Mouse (Mus musculus) liver, embryonic 15.5 days (tissue): ENCODE measurements at regions not wholly inside any gene's neighbourhood (a gene's known extent, or its start where the extent isn't known, plus 50 kb on each side); places are given as distances from the start of the nearest gene placed in this dataset.

Experiments used
- ATAC-seq: fragments of 200-750 bp; cut with Nextera tagmentation; 2 replicates; pipeline ENCODE4 v1.8.0; 2017; ENCODE audit warnings: moderate number of reproducible peaks, mild to moderate bottlenecking, moderate library complexity; ENCODE audit not compliant: insufficient read depth
- H3K27ac ChIP-seq: fragments of 300-500 bp; sonication (generic); replicated peaks from 2 replicates; pipeline ENCODE4 v1.5.1; 2015; ENCODE audit warnings: mild to moderate bottlenecking, inconsistent platforms
- H3K27me3 ChIP-seq: fragments of 300-500 bp; sonication (generic); 2 replicates; pipeline ENCODE4 v1.6.1; 2015; ENCODE audit warnings: mild to moderate bottlenecking, inconsistent platforms
- H3K36me3 ChIP-seq: fragments of 300-500 bp; sonication (generic); replicated peaks from 2 replicates; pipeline ENCODE4 v1.6.1; 2015; ENCODE audit warnings: moderate library complexity, mild to moderate bottlenecking, inconsistent platforms
- H3K4me1 ChIP-seq: fragments of 300-500 bp; sonication (generic); replicated peaks from 2 replicates; pipeline ENCODE4 v1.6.1; 2015; ENCODE audit warnings: inconsistent platforms
- H3K4me2 ChIP-seq: fragments of 300-500 bp; sonication (generic); 2 replicates; pipeline ENCODE4 v1.6.1; 2015; ENCODE audit warnings: moderate library complexity, mild to moderate bottlenecking, inconsistent platforms
- H3K4me3 ChIP-seq: fragments of 300-500 bp; sonication (generic); replicated peaks from 2 replicates; pipeline ENCODE4 v1.5.1; 2015; ENCODE audit warnings: mild to moderate bottlenecking, inconsistent platforms
- H3K9ac ChIP-seq: fragments of 300-500 bp; sonication (generic); 2 replicates; pipeline ENCODE4 v1.6.1; 2015; ENCODE audit warnings: moderate library complexity, mild to moderate bottlenecking, inconsistent platforms
- H3K9me3 ChIP-seq: fragments of 300-500 bp; sonication (generic); replicated peaks from 2 replicates; pipeline ENCODE4 v1.6.1; 2016; ENCODE audit warnings: inconsistent platforms
- WGBS: fragments of 180-500 bp; shearing (Covaris S2); methylation state at CpG from one replicate; pipeline ENCODE4 v1.1.7; 2015; ENCODE audit warnings: mixed read lengths; ENCODE audit not compliant: insufficient replicate concordance; 5-methylcytosine and 5-hydroxymethylcytosine counted together

- WGBS, result 77% methylated on average over 6 of the region's 6 CpGs
- no peak for ATAC-seq
- Histone ChIP-seq H3K4me1 (peaks cover 20% of the 10 kb centered on the region), H3K27ac (no peak overlapping the region), H3K4me2 (no peak overlapping the region), H3K9me3 (no peaks in the 10 kb centered on the region), H3K27me3 (no peaks in the 10 kb centered on the region), H3K4me3 (no peak overlapping the region), H3K36me3 (no peaks in the 10 kb centered on the region), H3K9ac (no peak overlapping the region)
These were observed 219.3 kb upstream of the Veph1 start for GRCm38 (mm10) chr3:66515773-66516406.

- no peak overlapping the region for H3K27ac ChIP-seq
- H3K4me3 ChIP-seq, result no peak overlapping the region
- 45% methylated on average over 8 of the region's 8 CpGs for WGBS
- H3K4me2 ChIP-seq, result no peak overlapping the region
- ATAC-seq, result no peak
- peaks cover 10% of the 10 kb centered on the region for H3K4me1 ChIP-seq
- no peaks in the 10 kb centered on the region for H3K27me3 ChIP-seq
- no peaks in the 10 kb centered on the region for H3K9me3 ChIP-seq
- H3K9ac ChIP-seq, result no peak overlapping the region
- no peaks in the 10 kb centered on the region for H3K36me3 ChIP-seq
These were observed 217.9 kb upstream of the Veph1 start for GRCm38 (mm10) chr3:66514587-66514986.

GRCm38 (mm10) chr3:66512408-66512807 is 215.8 kb upstream of the Veph1 start:
- Histone ChIP-seq H3K9ac (no peak overlapping the region), H3K27me3 (no peaks in the 10 kb centered on the region), H3K9me3 (no peaks in the 10 kb centered on the region), H3K4me2 (no peak overlapping the region), H3K36me3 (no peaks in the 10 kb centered on the region), H3K4me3 (no peak overlapping the region), H3K27ac (no peak overlapping the region), H3K4me1 (no peaks in the 10 kb centered on the region)
- 17% methylated on average over 1 of the region's 1 CpGs for WGBS
- ATAC-seq, result no peak

GRCm38 (mm10) chr3:66510455-66510854 is 213.8 kb upstream of the Veph1 start:
- Histone ChIP-seq H3K27me3 (0 out of 2 replicates have a peak, but pooled peaks cover 4% of the 10 kb centered on the region), H3K9ac (no peak overlapping the region), H3K4me1 (no peaks in the 10 kb centered on the region), H3K36me3 (no peaks in the 10 kb centered on the region), H3K4me3 (no peak overlapping the region), H3K27ac (no peak overlapping the region), H3K4me2 (no peak overlapping the region), H3K9me3 (no peaks in the 10 kb centered on the region)
- no peak for ATAC-seq
- WGBS, result 71% methylated on average over 4 of the region's 4 CpGs

GRCm38 (mm10) chr3:66506125-66506524 is 209.5 kb upstream of the Veph1 start:
- no peak overlapping the region for H3K9ac ChIP-seq
- H3K4me1 ChIP-seq, result peaks cover 6% of the 10 kb centered on the region
- H3K27me3 ChIP-seq, result 0 out of 2 replicates have a peak, but pooled peaks cover 4% of the 10 kb centered on the region
- no peak overlapping the region for H3K27ac ChIP-seq
- no peak for ATAC-seq
- H3K36me3 ChIP-seq, result no peaks in the 10 kb centered on the region
- no peaks in the 10 kb centered on the region for H3K9me3 ChIP-seq
- H3K4me2 ChIP-seq, result no peak overlapping the region
- H3K4me3 ChIP-seq, result no peak overlapping the region

- Histone ChIP-seq H3K4me1 (peaks cover 6% of the 10 kb centered on the region), H3K4me3 (no peak overlapping the region), H3K9ac (no peak overlapping the region), H3K36me3 (no peaks in the 10 kb centered on the region), H3K9me3 (no peaks in the 10 kb centered on the region), H3K4me2 (no peak overlapping the region), H3K27me3 (0 out of 2 replicates have a peak, but pooled peaks cover 4% of the 10 kb centered on the region), H3K27ac (no peak overlapping the region)
- WGBS, result 61% methylated on average over 6 of the region's 6 CpGs
- no peak for ATAC-seq
These were observed 208.9 kb upstream of the Veph1 start for GRCm38 (mm10) chr3:66505476-66506076.

GRCm38 (mm10) chr3:66504717-66505116 is 208.1 kb upstream of the Veph1 start:
- no peak for ATAC-seq
- H3K4me2 ChIP-seq, result no peak overlapping the region
- 75% methylated on average over 6 of the region's 6 CpGs for WGBS

GRCm38 (mm10) chr3:66503615-66504014 is 207.0 kb upstream of the Veph1 start:
- peaks cover 6% of the 10 kb centered on the region for H3K4me1 ChIP-seq
- H3K36me3 ChIP-seq, result no peaks in the 10 kb centered on the region
- no peak overlapping the region for H3K4me2 ChIP-seq
- no peak for ATAC-seq
- H3K9ac ChIP-seq, result no peak overlapping the region
- whole genome bisulfite sequencing, result 46% methylated on average over 3 of the region's 3 CpGs
- H3K27ac ChIP-seq, result no peak overlapping the region
- no peak overlapping the region for H3K4me3 ChIP-seq
- no peaks in the 10 kb centered on the region for H3K9me3 ChIP-seq
- H3K27me3 ChIP-seq, result peaks cover 9% of the 10 kb centered on the region; the same call in 1 of the 2 replicates

More at GRCm38 (mm10) chr3:66504717-66505116, 208.1 kb upstream of the Veph1 start:
- no peak overlapping the region for H3K9ac ChIP-seq
- H3K4me1 ChIP-seq, result peaks cover 6% of the 10 kb centered on the region
- H3K4me3 ChIP-seq, result no peak overlapping the region
- no peaks in the 10 kb centered on the region for H3K9me3 ChIP-seq
- peaks cover 5% of the 10 kb centered on the region; the same call in 1 of the 2 replicates for H3K27me3 ChIP-seq
- H3K36me3 ChIP-seq, result no peaks in the 10 kb centered on the region
- H3K27ac ChIP-seq, result no peak overlapping the region

- no peak overlapping the region for H3K4me3 ChIP-seq
- WGBS, result 57% methylated on average over 4 of the region's 4 CpGs
- no peak overlapping the region for H3K9ac ChIP-seq
- no peak overlapping the region for H3K27ac ChIP-seq
- peaks cover 9% of the 10 kb centered on the region; the same call in 1 of the 2 replicates for H3K27me3 ChIP-seq
- no peaks in the 10 kb centered on the region for H3K36me3 ChIP-seq
- no peaks in the 10 kb centered on the region for H3K9me3 ChIP-seq
- no peak overlapping the region for H3K4me2 ChIP-seq
- peaks cover 6% of the 10 kb centered on the region for H3K4me1 ChIP-seq
- no peak for ATAC-seq
These were observed 205.2 kb upstream of the Veph1 start for GRCm38 (mm10) chr3:66501865-66502264.

GRCm38 (mm10) chr3:66494442-66495113 is 197.9 kb upstream of the Veph1 start:
- H3K9me3 ChIP-seq, result no peaks in the 10 kb centered on the region
- H3K9ac ChIP-seq, result no peak overlapping the region
- peak overlapping the region; percentile 36 for H3K4me2 ChIP-seq
- peak; percentile 93 for ATAC-seq
- H3K4me1 ChIP-seq, result peaks cover 15% of the 10 kb centered on the region
- peaks cover 5% of the 10 kb centered on the region; the same call in 1 of the 2 replicates for H3K27me3 ChIP-seq
- peak overlapping the region; percentile 84 for H3K27ac ChIP-seq
- no peaks in the 10 kb centered on the region for H3K36me3 ChIP-seq
- H3K4me3 ChIP-seq, result no peak overlapping the region
- 16% methylated on average over 2 of the region's 2 CpGs for WGBS

- Histone ChIP-seq H3K4me1 (peaks cover 34% of the 10 kb centered on the region), H3K27ac (no peak overlapping the region), H3K4me2 (no peak overlapping the region), H3K9me3 (no peaks in the 10 kb centered on the region), H3K4me3 (no peak overlapping the region), H3K27me3 (0 out of 2 replicates have a peak, but pooled peaks cover 3% of the 10 kb centered on the region), H3K9ac (no peak overlapping the region), H3K36me3 (no peaks in the 10 kb centered on the region)
- 56% methylated on average over 6 of the region's 6 CpGs for WGBS
- ATAC-seq, result no peak
These were observed 194.2 kb upstream of the Veph1 start for GRCm38 (mm10) chr3:66490696-66491357.
